Mouse (Mus musculus) induced T-regulatory cell, adult 2 months (primary cell): ENCODE measurements at regions not wholly inside any gene's neighbourhood (a gene's known extent, or its start where the extent isn't known, plus 50 kb on each side); places are given as distances from the start of the nearest gene placed in this dataset.
"Not testable (repeated sequence)": the region's sequence is repeated elsewhere in the genome, so short reads cannot be mapped to it uniquely, and the experiment has no call there.

ENCODE experiments used
- DNase-seq: peaks from one replicate; pipeline ENCODE4 v3.0.0-alpha.2; 2012; ENCODE audit warnings: low read depth

DNA sequence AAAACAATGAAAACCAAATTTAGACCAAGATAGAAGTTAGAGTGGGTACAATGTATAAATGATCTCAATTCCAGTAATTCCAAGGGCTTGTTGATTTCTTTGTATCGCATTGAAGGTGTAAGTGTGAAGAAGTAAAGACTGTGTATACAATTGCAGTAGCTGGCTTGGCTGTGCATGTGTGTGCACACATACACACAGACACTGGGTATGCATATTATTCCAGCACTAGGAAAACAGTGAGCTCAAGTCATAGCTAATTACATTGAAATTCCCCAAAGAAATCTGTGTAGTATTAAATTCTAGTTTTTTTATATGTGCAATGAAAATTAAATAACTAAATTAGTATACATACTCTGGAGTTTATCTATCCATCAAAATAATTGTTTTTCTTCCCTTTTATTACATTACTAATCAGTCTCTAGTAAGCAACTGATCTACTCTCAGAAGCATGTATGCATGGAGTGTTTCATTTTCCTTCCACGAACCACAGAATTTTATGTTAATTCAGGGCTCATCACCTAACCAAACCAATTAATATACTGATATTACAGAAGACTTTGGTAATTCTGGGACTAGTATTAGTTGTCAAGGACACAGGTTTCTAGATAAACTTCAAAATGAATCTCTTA, 56.5 kb downstream of the Gm8797 start:
- DNase-seq = no peak

GRCm38 (mm10) chr3:5811071-5811590, 60.5 kb downstream of the Gm8797 start:
- DNase-seq = no peak

DNA sequence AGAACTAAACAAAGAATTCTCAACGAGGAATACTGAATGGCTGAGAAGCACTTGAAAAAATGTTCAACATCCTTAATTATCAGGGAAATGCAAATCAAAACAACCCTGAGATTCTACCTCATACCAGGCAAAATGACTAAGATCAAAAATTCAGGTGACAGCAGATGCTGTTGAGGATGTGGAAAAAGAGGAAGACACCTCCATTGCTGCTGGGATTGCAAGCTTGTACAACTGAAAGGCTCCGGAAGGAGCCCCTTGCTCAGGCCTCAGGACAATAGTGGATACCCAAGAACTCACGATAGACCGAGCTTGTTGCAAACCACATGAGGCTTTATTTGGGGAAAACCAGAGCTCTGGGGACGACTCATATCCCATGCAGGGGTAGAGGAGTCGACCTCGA, 69.6 kb downstream of the Gm8797 start:
- not testable (repeated sequence) for DNase-seq

DNA sequence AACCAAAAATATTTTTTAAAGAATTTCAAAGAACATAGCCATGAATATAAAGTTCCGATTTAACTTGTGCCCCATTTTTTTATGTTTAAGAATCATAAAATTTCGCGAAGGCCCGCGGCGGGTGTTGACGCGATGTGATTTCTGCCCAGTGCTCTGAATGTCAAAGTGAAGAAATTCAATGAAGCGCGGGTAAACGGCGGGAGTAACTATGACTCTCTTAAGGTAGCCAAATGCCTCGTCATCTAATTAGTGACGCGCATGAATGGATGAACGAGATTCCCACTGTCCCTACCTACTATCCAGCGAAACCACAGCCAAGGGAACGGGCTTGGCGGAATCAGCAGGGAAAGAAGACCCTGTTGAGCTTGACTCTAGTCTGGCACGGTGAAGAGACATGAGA, 109.6 kb downstream of the Gm8797 start:
- not testable (repeated sequence) for DNase-seq

GRCm38 (mm10) chr3:5870407-5870806, 119.8 kb downstream of the Gm8797 start:
- no peak for DNase-seq

- no peak for DNase-seq
Observed at GRCm38 (mm10) chr3:5879113-5879512, 128.5 kb downstream of the Gm8797 start.

GRCm38 (mm10) chr3:5917536-5917935, 166.9 kb downstream of the Gm8797 start:
- DNase-seq = no peak

GRCm38 (mm10) chr3:5950243-5950642, 199.6 kb downstream of the Gm8797 start:
- DNase-seq = not testable (repeated sequence)

DNA sequence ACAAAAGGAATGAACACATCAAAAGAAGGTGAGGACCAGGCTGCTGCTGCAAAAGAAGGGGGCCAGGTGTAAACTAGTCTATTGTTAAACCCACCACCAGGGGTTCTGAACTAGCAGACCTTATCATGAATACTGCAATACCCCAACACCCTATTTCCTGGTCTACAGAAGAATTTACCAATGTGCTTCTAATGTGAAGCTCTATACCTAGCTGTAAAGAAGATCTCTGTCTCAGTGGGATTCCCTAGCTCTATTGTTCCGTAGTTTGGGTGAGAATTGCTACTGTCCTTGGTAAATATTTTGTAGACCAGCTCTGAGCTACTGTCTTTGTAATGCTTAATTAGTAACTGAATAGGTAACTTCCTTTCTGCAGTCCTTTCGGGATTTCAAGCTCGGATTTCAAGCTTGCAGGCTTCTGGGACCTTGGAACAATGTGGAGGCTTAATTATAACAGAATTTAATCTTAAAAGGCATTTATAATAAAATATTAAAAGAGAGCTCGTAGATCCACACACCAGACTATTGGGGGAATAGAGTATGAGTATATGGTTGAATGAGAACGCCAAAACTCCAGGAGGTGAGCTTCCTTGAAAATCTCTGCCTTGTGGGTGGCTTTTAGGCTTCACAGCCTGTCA, 238.5 kb downstream of the Gm8797 start:
- not testable (repeated sequence) for DNase-seq

DNA sequence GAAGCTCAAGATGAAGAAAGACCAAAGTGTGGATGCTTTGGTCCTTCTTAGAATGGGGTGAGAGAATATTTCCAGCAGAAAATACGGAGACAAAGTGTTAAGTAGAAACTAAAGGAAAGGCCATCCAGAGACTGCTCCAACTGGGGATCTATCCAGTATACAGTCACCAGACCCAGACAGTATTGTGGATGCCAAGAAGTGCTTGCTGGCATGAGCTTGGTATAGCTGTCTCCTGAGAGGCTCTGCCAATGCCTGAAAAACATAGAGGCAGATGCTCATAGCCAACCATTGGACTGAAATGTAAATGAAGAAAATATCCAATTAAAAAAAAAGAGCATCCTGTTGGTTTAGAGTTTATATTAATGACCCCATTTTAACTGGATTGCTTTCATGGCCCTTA, 253.8 kb downstream of the Gm8797 start:
- DNase-seq = no peak

DNA sequence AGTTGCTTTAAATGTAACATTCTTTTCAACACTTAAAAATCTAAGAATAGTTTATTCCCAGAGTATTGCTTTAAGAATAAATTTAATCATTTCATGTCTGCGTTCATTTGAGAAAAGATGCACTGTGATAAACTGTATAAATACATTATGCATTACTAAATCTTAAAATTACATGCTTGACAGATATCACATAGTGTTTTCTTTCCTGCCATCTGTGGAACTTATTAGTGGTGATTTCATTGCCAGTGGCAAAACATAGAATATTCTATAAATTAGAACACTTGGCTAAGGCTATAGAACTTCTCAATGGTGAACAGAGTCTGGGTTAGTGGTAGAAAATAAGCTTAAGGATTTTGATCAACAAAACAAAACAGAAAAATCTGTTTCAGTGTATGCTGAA, 268.1 kb downstream of the Gm8797 start:
- no peak for DNase-seq

GRCm38 (mm10) chr3:6041325-6041724, 290.7 kb downstream of the Gm8797 start:
- not testable (repeated sequence) for DNase-seq

DNA sequence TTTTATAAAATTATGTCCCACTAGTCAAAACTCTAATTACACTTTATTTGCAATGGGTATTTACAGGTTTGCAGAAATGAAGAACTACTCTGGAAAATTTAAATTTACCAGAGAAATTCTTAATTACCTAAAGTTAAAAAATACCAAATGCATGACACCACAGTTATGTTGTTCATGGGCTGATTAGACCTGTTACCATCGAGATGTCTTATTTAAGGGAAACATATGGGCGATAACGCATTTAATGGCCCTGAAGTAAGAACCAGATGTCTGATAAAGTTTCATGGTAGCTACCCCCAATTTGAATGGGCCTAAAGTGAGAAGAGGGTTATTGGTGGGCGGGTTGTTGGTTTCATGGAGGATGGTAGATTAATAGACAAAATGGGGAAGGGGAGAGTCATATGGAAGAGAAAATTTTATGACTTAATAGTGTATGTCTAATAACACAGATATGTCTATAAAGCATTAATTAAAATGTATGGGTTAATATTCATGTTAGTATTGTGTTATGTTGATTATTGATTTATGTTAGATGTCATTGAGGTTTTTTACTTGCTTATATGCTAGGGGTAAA, 299.0 kb downstream of the Gm8797 start:
- DNase-seq = no peak

GRCm38 (mm10) chr3:6051901-6052300, 301.3 kb downstream of the Gm8797 start:
- no peak for DNase-seq

DNA sequence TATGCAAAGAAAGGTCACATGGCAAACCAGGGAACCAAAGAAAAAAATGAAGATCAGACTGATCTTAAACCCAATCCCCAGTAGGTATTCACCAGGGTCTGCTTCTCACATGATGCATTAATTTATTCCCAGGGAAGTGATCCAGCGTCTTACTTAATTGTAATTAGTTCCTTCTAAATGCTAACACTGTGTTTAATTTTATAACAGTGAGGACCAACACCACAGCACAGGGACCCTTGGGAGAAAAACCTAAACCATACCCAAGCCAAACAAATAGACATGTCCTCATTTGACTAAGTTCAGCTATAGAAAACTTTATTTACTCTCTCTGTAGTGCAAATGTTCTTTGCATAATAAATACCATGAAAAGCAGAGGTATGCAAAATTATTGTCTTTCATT, 333.2 kb downstream of the Gm8797 start:
- no peak for DNase-seq

DNA sequence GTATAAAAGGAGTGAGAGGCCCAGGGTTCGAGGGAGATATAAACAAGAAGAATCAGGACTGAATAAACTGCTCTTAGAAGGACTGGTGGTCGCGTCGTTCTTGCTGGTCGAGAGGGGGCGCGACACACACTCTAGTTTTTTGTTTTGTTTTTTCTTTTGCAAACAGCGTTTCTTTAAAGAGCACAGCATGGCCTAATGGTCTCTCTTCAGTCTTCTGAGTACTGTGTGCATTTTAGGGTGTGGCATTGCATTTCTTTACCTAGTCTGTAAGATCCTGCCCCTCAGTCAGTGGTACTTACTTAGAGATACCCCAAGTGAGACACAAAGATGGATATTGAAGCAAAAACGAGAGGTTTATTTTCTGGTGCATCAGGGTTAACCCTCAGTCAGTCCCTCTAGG, 336.7 kb downstream of the Gm8797 start:
- no peak for DNase-seq

DNA sequence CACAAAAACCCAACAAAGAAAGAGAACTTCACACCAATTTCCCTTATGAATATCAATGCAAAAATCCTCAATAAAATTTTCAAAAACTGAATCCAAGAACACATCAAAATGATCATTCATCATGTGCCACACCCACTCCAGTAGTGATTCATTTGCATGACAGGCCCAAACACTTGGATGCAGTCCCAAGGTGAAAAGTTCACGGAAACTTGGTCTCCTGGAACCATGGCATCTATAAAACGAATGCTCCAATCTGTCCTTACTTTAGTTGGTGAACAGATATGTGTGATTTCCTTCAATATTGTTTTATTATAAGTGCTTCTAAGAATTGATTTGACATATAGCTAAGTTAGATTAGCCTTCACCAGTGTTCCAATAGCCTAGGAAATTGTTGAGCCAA, 343.3 kb downstream of the Gm8797 start:
- DNase-seq = no peak

DNA sequence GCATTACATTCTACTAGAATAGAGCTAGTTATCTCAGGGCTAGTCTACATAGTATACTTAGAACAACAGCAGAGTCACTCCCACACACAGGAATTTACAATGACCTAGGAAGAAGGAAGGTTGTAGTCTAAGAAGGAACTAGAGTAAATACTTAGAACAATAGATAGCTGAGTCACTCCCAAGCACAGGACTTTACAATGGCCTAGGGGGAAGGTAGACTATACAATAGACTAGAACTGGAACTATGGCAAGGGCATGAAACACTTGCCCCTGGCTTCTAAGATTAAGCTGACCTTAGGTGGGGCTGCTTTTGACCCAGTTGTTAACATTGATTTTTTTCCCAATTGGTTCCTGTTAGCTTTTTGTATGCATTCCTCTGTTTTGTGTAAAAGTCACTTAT, 343.8 kb downstream of the Gm8797 start:
- DNase-seq = not testable (repeated sequence)

DNA sequence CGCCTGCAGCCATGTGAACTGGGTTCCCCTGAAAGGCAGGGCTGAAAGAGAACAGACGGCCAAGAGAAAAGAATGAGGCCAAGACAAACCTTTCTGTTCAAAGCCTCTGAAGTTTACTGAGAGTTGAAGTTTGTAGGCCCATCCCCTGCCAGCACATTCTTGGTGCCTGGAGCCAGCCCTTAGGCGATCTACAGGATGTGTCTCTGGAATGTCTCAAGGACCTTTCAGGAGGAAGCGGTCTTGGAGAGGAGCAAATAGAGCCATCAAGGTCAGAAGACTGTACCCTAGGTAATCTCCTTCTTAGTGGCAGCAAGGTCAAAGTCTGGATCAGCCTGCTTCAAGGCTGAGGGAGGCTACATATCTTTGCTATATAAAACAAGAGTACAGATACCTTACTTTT, 350.3 kb downstream of the Gm8797 start:
- DNase-seq = no peak

GRCm38 (mm10) chr3:6102866-6103265, 352.3 kb downstream of the Gm8797 start:
- no peak for DNase-seq

GRCm38 (mm10) chr3:6106659-6107058, 356.1 kb downstream of the Gm8797 start:
- DNase-seq = peak; percentile 10

DNA sequence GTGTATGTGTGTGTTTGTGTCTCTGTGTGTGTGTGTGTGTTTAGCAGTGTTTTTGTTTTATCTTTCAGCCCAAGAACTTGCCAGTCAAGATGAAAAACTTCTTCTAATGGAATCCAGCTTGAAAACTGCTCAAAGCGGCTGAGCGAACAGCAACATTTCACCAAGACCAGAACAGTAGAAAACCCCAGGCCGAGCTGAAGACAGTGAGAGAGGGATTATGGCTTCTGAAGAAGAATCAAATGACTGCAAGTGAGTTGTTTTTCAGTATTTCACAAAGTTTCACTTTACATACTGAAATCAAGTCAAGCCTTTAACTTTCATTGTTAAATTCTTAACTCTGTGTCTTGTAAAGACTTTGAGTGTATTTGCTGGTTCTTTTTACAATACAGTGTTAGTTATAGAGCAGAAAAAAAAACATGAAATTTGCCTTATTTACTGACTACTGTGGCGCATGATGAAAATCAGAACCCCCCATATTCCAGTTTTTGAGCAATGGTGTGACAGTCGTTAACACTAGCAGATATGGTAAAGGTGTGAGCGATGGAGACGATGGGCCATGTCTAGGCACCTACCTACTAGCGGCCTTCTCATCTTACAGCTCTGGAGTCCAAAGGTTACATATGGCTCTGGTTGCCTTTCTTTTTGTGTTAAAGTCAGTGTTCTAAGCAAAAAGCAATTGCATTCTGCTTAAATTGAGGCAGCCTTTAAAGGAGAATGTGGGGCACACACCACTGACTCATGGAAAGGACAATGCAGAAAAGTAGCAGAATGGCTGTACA, 357.0 kb downstream of the Gm8797 start:
- no peak for DNase-seq

GRCm38 (mm10) chr3:6118721-6119120, 368.1 kb downstream of the Gm8797 start:
- DNase-seq = no peak
